Mouse (Mus musculus) limb, embryonic 14.5 days (tissue): Measurements from ENCODE around the gene Psmg4. TPM values are rescaled to one million over a fixed set of nuclear protein-coding genes. Genes with fewer than 3 reads are reported as not detected.
A peak's percentile ranks its signal among the peaks of the same experiment; 100 is the strongest.

Source experiments
- ATAC-seq: fragments of 200-750 bp; cut with Nextera tagmentation; 2 replicates; pipeline ENCODE4 v1.8.0; 2017; ENCODE audit warnings: low read depth, moderate number of reproducible peaks, moderate TSS enrichment; ENCODE audit not compliant: low FRiP score
- DNase-seq: peaks from one replicate; pipeline ENCODE4 v3.0.0-alpha.2; 2015; ENCODE audit warnings: low spot score
- H3K27ac ChIP-seq: fragments of 300-500 bp; sonication (generic); replicated peaks from 2 replicates; pipeline ENCODE4 v1.5.1; 2014; ENCODE audit warnings: low read depth, mild to moderate bottlenecking, low read length, moderate library complexity, mixed read lengths
- H3K27me3 ChIP-seq: fragments of 300-500 bp; sonication (generic); 2 replicates; pipeline ENCODE4 v1.6.1; 2014; ENCODE audit warnings: low read length, mixed read lengths; ENCODE audit not compliant: control insufficient read depth, insufficient read depth
- H3K36me3 ChIP-seq: fragments of 300-500 bp; sonication (generic); 2 replicates; pipeline ENCODE4 v1.6.1; 2014; ENCODE audit warnings: mild to moderate bottlenecking, low read length, moderate library complexity, mixed read lengths; ENCODE audit not compliant: control insufficient read depth, insufficient read depth
- H3K4me1 ChIP-seq: fragments of 300-500 bp; sonication (generic); 2 replicates; pipeline ENCODE4 v1.6.1; 2014; ENCODE audit warnings: antibody characterized with exemption, low read length, mixed read lengths; ENCODE audit not compliant: control insufficient read depth, insufficient read depth
- H3K4me2 ChIP-seq: fragments of 300-500 bp; sonication (generic); replicated peaks from 2 replicates; pipeline ENCODE4 v1.6.1; 2014; ENCODE audit warnings: low read depth, mild to moderate bottlenecking, low read length, moderate library complexity; ENCODE audit not compliant: severe bottlenecking
- H3K4me3 ChIP-seq: fragments of 300-500 bp; sonication (generic); replicated peaks from 2 replicates; pipeline ENCODE4 v1.5.1; 2014; ENCODE audit warnings: low read length
- H3K9ac ChIP-seq: fragments of 300-500 bp; sonication (generic); 2 replicates; pipeline ENCODE4 v1.6.1; 2014; ENCODE audit warnings: mild to moderate bottlenecking, low read depth, low read length, moderate library complexity; ENCODE audit not compliant: severe bottlenecking
- H3K9me3 ChIP-seq: fragments of 300-500 bp; sonication (generic); 2 replicates; pipeline ENCODE4 v1.6.1; 2016; ENCODE audit warnings: low read length; ENCODE audit not compliant: control insufficient read depth
- POLR2A ChIP-seq: fragments of 200-500 bp; IDR thresholded peaks from 2 replicates; pipeline ENCODE4 v1.8.0; 2012; ENCODE audit warnings: inconsistent platforms, mild to moderate bottlenecking, moderate library complexity, borderline replicate concordance; ENCODE audit not compliant: insufficient read depth, insufficient read length; ENCODE audit errors: extremely low read depth
- WGBS: fragments of 180-500 bp; shearing (Covaris S2); extraction: QIAGEN DNeasy Blood & Tissue Kit; methylation state at CpG from one replicate; pipeline ENCODE4 v1.1.7; 2014; 5-methylcytosine and 5-hydroxymethylcytosine counted together
- polyA plus RNA-seq, 2 experiments: library from polyadenylated mRNA; depleted of rRNA in 1 of 2; stranded (reverse) in 1 of 2; unstranded in 1 of 2; fragments of >200 nt; fragmentation: Nextera tagmentation in 1 of 2; extraction: Ambion mirVana in 1 of 2; gene quantifications; 2 replicates each; pipeline versions ENCODE4 v1.2.1 to v1.2.3; 2012 to 2014

The Psmg4 gene
- polyA plus RNA-seq, 2 experiments: 83.8 to 133 TPM

DNA sequence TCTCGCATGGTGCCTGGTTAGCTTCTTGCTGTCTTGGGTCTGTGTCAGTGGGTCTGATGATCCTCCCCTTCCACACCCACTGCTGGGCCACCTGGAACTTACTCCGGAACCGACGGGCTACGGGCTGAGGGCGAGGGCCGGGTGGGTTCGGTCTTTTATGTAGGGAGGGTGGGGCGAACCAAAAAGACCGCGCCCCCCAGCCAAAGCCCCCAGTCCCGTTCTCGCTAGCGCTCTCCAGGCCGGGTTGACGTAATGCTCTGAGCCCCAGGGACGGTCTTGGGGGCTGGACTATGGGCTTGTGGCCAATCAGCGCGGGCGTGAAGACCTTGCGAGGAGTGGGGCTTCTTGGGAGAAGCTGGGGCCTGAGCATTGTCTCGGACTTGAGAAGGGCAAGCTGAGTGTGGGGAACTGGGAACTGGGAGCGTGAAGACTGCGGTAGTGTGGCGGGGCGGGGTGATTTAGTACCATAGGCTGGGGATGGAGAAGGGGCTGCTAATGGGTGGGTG is 32.5 kb upstream of the Psmg4 start, which contains the start of gene Tubb2b:
Tubb2b (minus strand) TSS at position 241 of the 506 bp plus-strand sequence.
- Histone ChIP-seq H3K36me3 (peaks cover 5% of the 10 kb centered on the region; the same call in 1 of the 2 replicates), H3K9ac (peak within 1 kb of the TSS; percentile 67), H3K27ac (peak within 1 kb of the TSS; percentile 84), H3K4me2 (peak within 1 kb of the TSS; percentile 82), H3K9me3 (no peaks in the 10 kb centered on the region), H3K27me3 (no peaks in the 10 kb centered on the region), H3K4me3 (peak within 1 kb of the TSS; percentile 73), H3K4me1 (peaks cover 47% of the 10 kb centered on the region)
- WGBS: under 1% methylated on average over 26 of the region's 26 CpGs
- ATAC-seq: peak; percentile 91
- TF ChIP-seq POLR2A: peak; percentile 45; the same call in 1 of the 2 replicates
- DNase-seq: peak; percentile 92

DNA sequence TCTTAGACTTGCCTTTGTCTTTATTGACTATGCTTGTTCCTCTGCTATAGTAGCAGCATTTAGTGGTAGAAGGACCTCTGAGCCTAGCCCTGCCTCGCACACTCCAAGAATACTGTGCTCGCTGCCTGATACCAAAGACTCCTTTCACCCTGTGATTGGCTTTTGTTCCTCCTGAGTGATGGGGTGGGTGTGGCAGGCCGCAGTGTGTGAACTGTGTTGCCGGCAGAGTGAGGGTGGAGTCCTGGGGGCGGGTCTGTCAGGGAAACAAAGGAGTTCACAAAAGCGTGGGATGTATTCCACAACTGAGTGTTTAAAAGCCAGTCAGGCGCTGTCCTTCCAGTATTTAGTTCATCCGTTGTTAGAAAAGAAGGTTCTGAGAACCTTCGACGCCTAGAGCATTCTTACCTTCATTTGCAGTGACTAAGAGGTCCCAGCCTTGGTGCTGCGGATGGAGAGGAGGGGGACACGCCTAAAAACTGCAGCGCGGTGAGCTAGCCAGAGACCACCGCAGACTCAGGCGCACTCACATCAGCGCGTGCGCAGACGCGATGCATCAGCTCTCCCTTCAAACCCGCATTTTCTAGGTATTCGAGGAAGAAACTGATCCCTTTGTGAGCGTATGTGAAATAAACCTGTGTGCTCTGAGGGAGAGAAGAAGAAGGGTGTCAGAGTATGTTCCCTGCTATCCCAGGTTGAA is 31.6 kb upstream of the Psmg4 start:
- 0% methylated on average over 24 of the region's 24 CpGs for WGBS
- H3K9ac ChIP-seq: peak overlapping the region; percentile 67
- H3K27ac ChIP-seq: peak overlapping the region; percentile 84
- no peaks in the 10 kb centered on the region for H3K9me3 ChIP-seq
- TF ChIP-seq POLR2A: peak; percentile 45; the same call in 1 of the 2 replicates
- peak; percentile 70 for DNase-seq
- ATAC-seq: peak; percentile 66
- H3K4me3 ChIP-seq: peak overlapping the region; percentile 73
- peak overlapping the region; percentile 82 for H3K4me2 ChIP-seq
- H3K27me3 ChIP-seq: no peaks in the 10 kb centered on the region
- H3K36me3 ChIP-seq: no peaks in the 10 kb centered on the region
- H3K4me1 ChIP-seq: peaks cover 42% of the 10 kb centered on the region

DNA sequence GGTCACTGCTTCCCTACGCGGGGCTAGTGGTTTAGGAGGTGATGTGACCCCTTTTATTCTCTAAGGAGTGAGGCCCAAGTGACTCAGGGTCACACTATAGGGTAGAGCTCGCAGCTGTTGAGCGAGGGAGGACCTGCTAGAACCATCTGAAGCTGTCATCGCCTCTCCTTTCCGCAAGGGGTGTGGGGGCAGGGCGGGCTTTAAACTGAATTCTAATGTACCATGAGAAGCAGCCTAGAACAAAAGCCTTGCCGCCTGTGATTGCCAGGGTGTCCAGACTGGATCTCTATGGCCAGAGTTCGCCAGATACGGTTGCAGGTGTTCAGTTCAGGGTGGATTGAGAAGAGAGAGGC is 31.1 kb upstream of the Psmg4 start:
- peak overlapping the region; percentile 67; the same call in 1 of the 2 replicates for H3K9ac ChIP-seq
- no peaks in the 10 kb centered on the region for H3K27me3 ChIP-seq

DNA sequence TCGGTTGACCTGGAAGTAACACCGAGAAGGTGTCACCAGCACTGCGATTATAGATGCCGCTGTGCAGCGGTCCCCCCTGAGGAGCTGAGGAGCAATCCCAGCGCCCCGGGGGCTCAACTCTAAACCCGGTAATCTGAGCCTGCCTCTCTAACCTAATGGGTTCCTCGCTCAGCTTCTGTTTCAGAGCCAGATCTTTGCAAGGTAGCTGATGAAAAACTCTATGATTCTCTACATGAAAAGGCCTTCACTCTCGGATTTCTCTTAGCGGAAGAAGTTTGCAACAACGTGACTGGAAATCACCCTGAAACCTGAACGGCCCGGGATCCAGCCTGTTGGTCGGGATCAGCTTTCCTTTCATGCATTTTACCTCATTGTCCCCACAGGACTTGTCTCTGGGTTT is 30.5 kb upstream of the Psmg4 start:
- peak; percentile 26 for DNase-seq
- TF ChIP-seq POLR2A: no peak
- Histone ChIP-seq H3K4me2 (peak overlapping the region; percentile 82), H3K9me3 (no peaks in the 10 kb centered on the region), H3K27ac (peak overlapping the region; percentile 38; the same call in 1 of the 2 replicates), H3K4me1 (peaks cover 44% of the 10 kb centered on the region), H3K27me3 (no peaks in the 10 kb centered on the region), H3K9ac (no peak overlapping the region), H3K4me3 (peak overlapping the region; percentile 73), H3K36me3 (no peaks in the 10 kb centered on the region)
- whole genome bisulfite sequencing: 1% methylated on average over 15 of the region's 15 CpGs
- no peak for ATAC-seq

More for the DNA sequence above, 31.1 kb upstream of the Psmg4 start:
- Histone ChIP-seq H3K4me1 (peaks cover 41% of the 10 kb centered on the region), H3K4me3 (peak overlapping the region; percentile 73), H3K9me3 (no peaks in the 10 kb centered on the region), H3K36me3 (no peaks in the 10 kb centered on the region), H3K27ac (peak overlapping the region; percentile 84), H3K4me2 (peak overlapping the region; percentile 82)
- ATAC-seq (0 out of 2 replicates have a peak, but pooled peaks have one; percentile 4), DNase-seq (peak; percentile 57)
- no peak for TF ChIP-seq POLR2A
- 1% methylated on average over 10 of the region's 10 CpGs for WGBS

DNA sequence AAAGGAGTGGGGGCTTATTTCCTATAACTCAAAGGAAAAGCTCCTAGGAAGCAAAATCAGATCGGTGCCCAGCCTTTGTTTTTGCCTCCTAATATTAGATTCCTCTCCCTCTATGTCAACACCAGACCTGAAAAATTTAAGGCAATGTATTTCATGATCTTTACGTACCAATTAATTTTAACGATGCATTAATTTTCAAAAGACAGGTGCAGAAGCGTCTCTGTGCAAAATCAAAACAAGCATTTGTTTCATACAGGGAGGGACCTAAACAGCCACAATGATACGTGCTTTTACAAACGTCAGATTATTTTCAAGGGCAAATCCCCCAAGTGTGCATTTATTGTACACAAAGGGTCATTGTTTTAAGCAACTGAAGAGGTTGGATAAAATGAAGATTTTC is 29.9 kb upstream of the Psmg4 start:
- no peak for ATAC-seq
- Histone ChIP-seq H3K27me3 (no peaks in the 10 kb centered on the region), H3K27ac (no peak overlapping the region), H3K36me3 (no peaks in the 10 kb centered on the region), H3K9ac (no peak overlapping the region), H3K4me3 (peak overlapping the region; percentile 73), H3K4me2 (peak overlapping the region; percentile 82), H3K4me1 (peaks cover 44% of the 10 kb centered on the region), H3K9me3 (no peaks in the 10 kb centered on the region)
- 14% methylated on average over 6 of the region's 6 CpGs for WGBS
- no peak for DNase-seq
- no peak for TF ChIP-seq POLR2A
